Mouse (Mus musculus): ENCODE measurements at regions not wholly inside any gene's neighbourhood (a gene's known extent, or its start where the extent isn't known, plus 50 kb on each side); places are given as distances from the start of the nearest gene placed in this dataset.

DNA sequence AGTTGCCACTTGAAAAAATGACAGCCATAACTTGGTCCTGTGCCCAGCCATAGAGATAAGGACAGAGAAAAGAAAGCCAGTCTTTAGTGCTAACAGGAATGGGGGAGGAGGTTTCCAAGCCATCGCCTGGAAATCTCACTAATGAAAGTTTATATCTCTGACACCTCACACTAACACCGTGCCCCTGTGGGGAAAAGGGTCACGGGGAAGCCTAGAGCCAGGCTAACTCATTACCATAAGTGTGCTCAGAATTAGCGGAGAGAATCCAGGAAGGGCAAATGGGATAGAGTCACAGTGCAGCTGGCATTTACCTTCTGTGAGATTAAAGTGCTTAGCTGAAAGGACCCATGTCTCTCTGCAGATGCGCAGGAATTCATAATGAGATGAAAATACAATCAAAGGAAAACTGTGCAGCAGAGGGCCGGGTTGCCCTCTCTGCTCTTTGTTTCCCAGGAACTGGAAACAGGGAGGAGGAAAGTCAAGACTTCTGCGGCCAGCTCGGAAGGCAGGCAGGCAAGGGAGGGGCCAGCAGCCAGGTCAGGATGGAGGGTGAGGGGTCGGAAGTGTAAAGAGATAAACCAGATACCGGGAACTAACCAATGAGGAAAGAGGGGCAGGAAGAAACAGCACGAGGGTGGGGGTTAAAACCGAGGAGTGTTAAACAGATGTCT is 945.7 kb upstream of the Car8 start:
- Histone ChIP-seq H3K27me3 (ENCODE audit: control insufficient read depth, insufficient read depth, low read length) (no peaks in the 10 kb centered on the region), H3K36me3 (ENCODE audit: control insufficient read depth, insufficient read depth, low read length) (peaks cover 2% of the 10 kb centered on the region; the same call in 1 of the 2 replicates), H3K27ac (peak overlapping the region; percentile 42), H3K79me2 (replicated peaks; ENCODE audit: control insufficient read depth, insufficient read depth, low read length) (no peaks in the 10 kb centered on the region), H3K4me3 (peak overlapping the region; percentile 7), H3K4me1 (ENCODE audit: control insufficient read depth, insufficient read depth, low read length) (no peaks in the 10 kb centered on the region; the same call in 1 of the 2 replicates), H3K9ac (ENCODE audit: low read depth, low read length) (peak overlapping the region; percentile 10)
- DNase-seq: peak; percentile 27 to 35
- WGBS: 2% methylated on average over 12 of the region's 12 CpGs
- TF ChIP-seq EP300 (IDR thresholded peaks at IDR 0.05; ENCODE audit: insufficient read depth, low read depth, low read length) (no peak), POLR2A (IDR thresholded peaks at IDR 0.05; ENCODE audit: insufficient read depth, low read depth, low read length) (no peak), CTCF (IDR thresholded peaks at IDR 0.05) (no peak)
- intact Hi-C loops (cut with DNase I): loop anchor here (5.0 kb wide), 1 partner anchor 88 kb away; no protein-coding TSS in a partner anchor

DNA sequence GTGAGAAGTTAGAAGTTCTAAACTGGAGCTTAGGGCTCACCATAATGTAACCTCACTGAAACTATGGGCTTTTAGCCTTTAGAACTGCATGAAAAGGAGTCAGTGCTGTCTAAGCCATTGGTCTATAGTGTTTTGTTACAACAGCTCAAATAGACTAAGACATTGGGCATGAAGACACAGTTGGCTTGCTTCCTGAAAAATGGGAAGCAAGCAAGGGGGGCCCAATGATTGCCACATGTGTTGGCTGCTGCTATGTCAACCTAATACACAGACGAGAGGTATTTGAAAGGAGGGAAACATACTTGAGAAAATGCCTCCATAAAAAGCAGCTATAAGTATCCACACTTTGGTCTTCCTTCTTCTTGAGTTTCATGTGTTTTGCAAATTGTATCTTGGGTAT is 935.5 kb upstream of the Car8 start:
- intact Hi-C loops (cut with DNase I): no loop called here

DNA sequence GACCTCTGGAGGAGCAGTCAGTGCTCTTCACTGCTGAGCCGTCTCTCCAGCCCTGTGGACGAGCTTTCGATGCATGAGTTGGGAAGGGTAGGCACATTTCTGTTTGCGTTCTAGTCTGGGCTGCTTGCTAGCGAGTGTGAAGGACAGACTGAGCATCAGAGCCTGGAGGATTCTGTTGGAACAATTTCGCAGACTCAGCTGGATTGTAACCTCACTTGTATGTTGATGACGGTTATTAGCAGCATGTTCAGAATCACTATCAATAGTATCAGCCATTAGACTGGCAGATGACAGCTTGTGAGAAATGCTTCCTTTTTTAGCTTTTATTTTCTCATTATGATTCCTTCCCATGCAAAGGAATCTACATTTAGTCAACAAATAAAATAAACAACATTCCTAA is 923.5 kb upstream of the Car8 start:
- TF ChIP-seq EP300 (IDR thresholded peaks at IDR 0.05; ENCODE audit: insufficient read depth, low read depth, low read length) (no peak), CTCF (IDR thresholded peaks at IDR 0.05) (no peak), POLR2A (IDR thresholded peaks at IDR 0.05; ENCODE audit: insufficient read depth, low read depth, low read length) (no peak)
- H3K27ac ChIP-seq: no peak overlapping the region
- H3K4me3 ChIP-seq: no peak overlapping the region
- intact Hi-C loops (cut with DNase I): no loop called here
- H3K36me3 ChIP-seq (ENCODE audit: control insufficient read depth, insufficient read depth, low read length): no peaks in the 10 kb centered on the region
- WGBS: 86% methylated on average over 7 of the region's 7 CpGs
- no peak for DNase-seq
- H3K79me2 ChIP-seq (replicated peaks; ENCODE audit: control insufficient read depth, insufficient read depth, low read length): no peaks in the 10 kb centered on the region
- H3K27me3 ChIP-seq (ENCODE audit: control insufficient read depth, insufficient read depth, low read length): no peaks in the 10 kb centered on the region
- H3K9ac ChIP-seq (ENCODE audit: low read depth, low read length): no peak overlapping the region
- no peaks in the 10 kb centered on the region for H3K4me1 ChIP-seq (ENCODE audit: control insufficient read depth, insufficient read depth, low read length)

More for the DNA sequence above, 935.5 kb upstream of the Car8 start:
- H3K79me2 ChIP-seq (replicated peaks; ENCODE audit: control insufficient read depth, insufficient read depth, low read length): no peaks in the 10 kb centered on the region
- no peaks in the 10 kb centered on the region for H3K27me3 ChIP-seq (ENCODE audit: control insufficient read depth, insufficient read depth, low read length)
- no peaks in the 10 kb centered on the region for H3K36me3 ChIP-seq (ENCODE audit: control insufficient read depth, insufficient read depth, low read length)
- no peak for DNase-seq
- 67% methylated on average over 1 of the region's 1 CpGs for WGBS
- H3K9ac ChIP-seq (ENCODE audit: low read depth, low read length): no peak overlapping the region
- H3K4me3 ChIP-seq: no peak overlapping the region
- H3K4me1 ChIP-seq (ENCODE audit: control insufficient read depth, insufficient read depth, low read length): no peaks in the 10 kb centered on the region
- H3K27ac ChIP-seq: no peak overlapping the region
- TF ChIP-seq CTCF (IDR thresholded peaks at IDR 0.05) (no peak), EP300 (IDR thresholded peaks at IDR 0.05; ENCODE audit: insufficient read depth, low read depth, low read length) (no peak), POLR2A (IDR thresholded peaks at IDR 0.05; ENCODE audit: insufficient read depth, low read depth, low read length) (no peak)

DNA sequence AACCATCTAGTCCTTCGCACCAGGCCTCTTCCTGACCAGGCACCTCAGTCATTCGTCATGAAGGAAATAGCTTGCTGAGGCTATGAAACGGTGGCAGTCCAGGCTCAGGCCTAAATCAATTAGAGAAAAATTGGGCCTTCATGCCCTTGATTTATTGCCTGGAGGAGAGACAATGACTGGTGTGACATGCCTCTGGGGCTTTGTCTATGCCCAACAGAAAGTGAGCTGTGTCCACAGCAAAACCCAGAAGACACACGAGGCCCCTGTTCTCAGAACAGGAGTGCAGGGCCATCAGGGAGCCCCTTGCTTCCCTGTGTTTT is 922.9 kb upstream of the Car8 start:
- no peak for TF ChIP-seq POLR2A (IDR thresholded peaks at IDR 0.05; ENCODE audit: insufficient read depth, low read depth, low read length)
- TF ChIP-seq CTCF (IDR thresholded peaks at IDR 0.05): no peak
- TF ChIP-seq EP300 (IDR thresholded peaks at IDR 0.05; ENCODE audit: insufficient read depth, low read depth, low read length): no peak
- intact Hi-C loops (cut with DNase I): no loop called here
- no peak overlapping the region for H3K4me3 ChIP-seq
- no peaks in the 10 kb centered on the region for H3K79me2 ChIP-seq (replicated peaks; ENCODE audit: control insufficient read depth, insufficient read depth, low read length)
- DNase-seq: no peak
- WGBS: 63% methylated on average over 4 of the region's 4 CpGs
- no peak overlapping the region for H3K27ac ChIP-seq
- no peaks in the 10 kb centered on the region for H3K4me1 ChIP-seq (ENCODE audit: control insufficient read depth, insufficient read depth, low read length)
- H3K27me3 ChIP-seq (ENCODE audit: control insufficient read depth, insufficient read depth, low read length): no peaks in the 10 kb centered on the region
- no peaks in the 10 kb centered on the region for H3K36me3 ChIP-seq (ENCODE audit: control insufficient read depth, insufficient read depth, low read length)
- no peak overlapping the region for H3K9ac ChIP-seq (ENCODE audit: low read depth, low read length)

DNA sequence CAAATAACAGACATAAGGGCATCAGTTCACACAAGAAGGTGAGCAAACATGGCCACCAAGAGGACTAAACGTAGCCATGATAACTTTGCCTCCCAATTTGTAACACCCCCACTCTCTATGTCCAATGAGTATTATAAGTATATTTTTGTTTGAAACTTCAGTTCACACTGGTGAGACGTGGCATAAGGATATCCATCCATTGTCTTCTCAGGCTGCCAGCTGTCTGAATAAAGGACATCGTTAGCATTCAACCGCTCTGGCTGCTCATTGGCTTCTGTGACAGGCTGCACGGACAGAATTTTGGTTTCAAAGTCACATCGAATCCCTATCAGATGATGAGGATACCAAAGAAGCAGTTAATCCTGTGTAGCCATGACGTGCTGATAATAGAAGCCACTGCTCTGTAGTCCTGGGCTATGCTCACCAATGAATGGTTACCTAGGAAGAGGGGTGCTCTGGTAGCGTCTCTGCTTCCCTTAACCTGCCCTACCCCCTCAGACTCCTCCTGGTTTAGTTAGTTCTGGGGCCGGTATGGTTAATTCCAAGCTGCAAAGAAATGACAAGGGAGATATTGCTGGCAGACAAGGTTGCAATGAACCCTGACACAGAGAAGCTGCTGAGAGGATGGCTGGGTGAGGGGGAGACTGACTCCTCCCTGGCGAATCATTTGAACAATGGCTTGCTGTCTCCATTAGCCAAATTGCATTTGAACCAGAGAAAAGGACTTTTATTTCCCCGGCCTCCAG is 922.4 kb upstream of the Car8 start:
- 82% methylated on average over 11 of the region's 11 CpGs for WGBS
- Histone ChIP-seq H3K27me3 (ENCODE audit: control insufficient read depth, insufficient read depth, low read length) (no peaks in the 10 kb centered on the region), H3K36me3 (ENCODE audit: control insufficient read depth, insufficient read depth, low read length) (no peaks in the 10 kb centered on the region), H3K9ac (ENCODE audit: low read depth, low read length) (no peak overlapping the region), H3K27ac (no peak overlapping the region), H3K4me1 (ENCODE audit: control insufficient read depth, insufficient read depth, low read length) (no peaks in the 10 kb centered on the region), H3K4me3 (no peak overlapping the region), H3K79me2 (replicated peaks; ENCODE audit: control insufficient read depth, insufficient read depth, low read length) (no peaks in the 10 kb centered on the region)
- TF ChIP-seq EP300 (IDR thresholded peaks at IDR 0.05; ENCODE audit: insufficient read depth, low read depth, low read length): no peak
- no peak for TF ChIP-seq CTCF (IDR thresholded peaks at IDR 0.05)
- no peak for TF ChIP-seq POLR2A (IDR thresholded peaks at IDR 0.05; ENCODE audit: insufficient read depth, low read depth, low read length)
- no peak for DNase-seq
- intact Hi-C loops (cut with DNase I): no loop called here

DNA sequence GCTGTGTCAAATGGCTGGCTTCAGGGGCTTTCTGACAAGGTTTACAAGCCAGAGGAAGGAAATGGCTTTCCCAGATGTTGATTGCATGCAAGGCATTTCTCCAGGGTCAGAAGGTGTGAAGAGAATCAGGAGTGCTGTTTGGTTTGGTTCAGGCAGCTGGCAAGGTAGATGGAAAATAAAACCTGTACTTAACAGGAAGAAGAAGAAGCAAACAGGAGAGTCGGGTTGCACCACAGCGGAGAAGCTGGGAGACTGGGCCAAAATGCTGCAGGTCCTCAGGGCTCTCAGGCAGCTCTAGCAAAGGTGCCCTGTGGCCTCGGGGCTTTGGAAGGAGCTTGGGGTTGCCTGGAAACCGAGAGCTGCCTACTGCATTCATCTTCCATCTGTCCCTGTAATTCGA is 908.9 kb upstream of the Car8 start:
- intact Hi-C loops (cut with DNase I): no loop called here
- H3K4me1 ChIP-seq (ENCODE audit: control insufficient read depth, insufficient read depth, low read length): no peaks in the 10 kb centered on the region
- TF ChIP-seq POLR2A (IDR thresholded peaks at IDR 0.05; ENCODE audit: insufficient read depth, low read depth, low read length): no peak
- TF ChIP-seq EP300 (IDR thresholded peaks at IDR 0.05; ENCODE audit: insufficient read depth, low read depth, low read length): no peak
- no peak for TF ChIP-seq CTCF (IDR thresholded peaks at IDR 0.05)
- no peak overlapping the region for H3K4me3 ChIP-seq
- no peaks in the 10 kb centered on the region for H3K27me3 ChIP-seq (ENCODE audit: control insufficient read depth, insufficient read depth, low read length)
- no peak overlapping the region for H3K27ac ChIP-seq
- H3K79me2 ChIP-seq (replicated peaks; ENCODE audit: control insufficient read depth, insufficient read depth, low read length): no peaks in the 10 kb centered on the region
- WGBS: 58% methylated on average over 5 of the region's 5 CpGs
- H3K36me3 ChIP-seq (ENCODE audit: control insufficient read depth, insufficient read depth, low read length): no peaks in the 10 kb centered on the region
- H3K9ac ChIP-seq (ENCODE audit: low read depth, low read length): no peak overlapping the region
- no peak for DNase-seq
